Mouse (Mus musculus) heart, postnatal 14 days (tissue): ENCODE measurements around the gene Pelp1. TPM values are rescaled to one million over a fixed set of nuclear protein-coding genes. Genes with fewer than 3 reads are reported as not detected.
"Not testable (repeated sequence)": the region's sequence is repeated elsewhere in the genome, so short reads cannot be mapped to it uniquely, and the experiment has no call there.

Experiments used
- DNase-seq, 2 experiments: peaks; one replicate each; pipeline ENCODE4 v3.0.0; 2021 to 2022
- intact Hi-C: fragments of 180-260 bp; cut with DNase I; formaldehyde crosslinking; loops from one replicate; pipeline ENCODE4 v1.15.1; 2025
- total RNA-seq, 2 experiments: library from RNA; stranded (reverse); gene quantifications; 2 replicates each; pipeline ENCODE4 v1.2.3; 2021

Gene Pelp1
- total RNA-seq, 2 experiments from 2014 or later: 19.8 to 22.9 TPM

- intact Hi-C loops: loop anchor here (2.0 to 10.0 kb wide), 4 partner anchors 19 to 325 kb away; partner anchors contain the start of genes Med11 and Tm4sf5
- DNase-seq: peak; percentile 98 to 99
Observed at GRCm38 (mm10) chr11:70432048-70432894, 22.4 kb upstream of the Pelp1 start, which contains the start of gene Arrb2. TSS of gene Arrb2 (plus strand) at chr11:70432635.

- intact Hi-C loops: loop anchor here (2.0 to 10.0 kb wide), 3 partner anchors 21 to 326 kb away; partner anchors contain the start of gene Pelp1
- DNase-seq: no peak
Observed at GRCm38 (mm10) chr11:70431574-70431973, 21.7 kb upstream of the Pelp1 start.

GRCm38 (mm10) chr11:70426598-70426997, 16.8 kb upstream of the Pelp1 start:
- DNase-seq, intact Hi-C loops: not testable (repeated sequence)

- intact Hi-C loops: loop anchor here (10.0 kb wide), 1 partner anchor 195 kb away; the partner anchor contains the start of genes 4930544D05Rik and Chrne
- DNase-seq: no peak
Observed at GRCm38 (mm10) chr11:70419486-70419885, 9.7 kb upstream of the Pelp1 start.

- DNase-seq: no peak
- intact Hi-C loops: loop anchor here (10.0 kb wide), 1 partner anchor 197 kb away; the partner anchor contains the start of genes 4930544D05Rik and Chrne
Observed at GRCm38 (mm10) chr11:70418199-70418598, 8.4 kb upstream of the Pelp1 start.

GRCm38 (mm10) chr11:70413961-70414360, 4.1 kb upstream of the Pelp1 start:
- intact Hi-C loops: loop anchor here (1.0 to 10.0 kb wide), 3 partner anchors 39 to 201 kb away; partner anchors contain the start of genes 4930544D05Rik and Chrne
- peak; percentile 68 to 83 for DNase-seq

GRCm38 (mm10) chr11:70412591-70412990, 2.8 kb upstream of the Pelp1 start:
- intact Hi-C loops: loop anchor here (10.0 kb wide), 1 partner anchor 202 kb away; the partner anchor contains the start of genes 4930544D05Rik and Chrne
- DNase-seq: no peak

- intact Hi-C loops: loop anchor here (2.0 to 10.0 kb wide), 2 partner anchors 21 to 205 kb away; partner anchors contain the start of genes 4930544D05Rik and Chrne
Observed at GRCm38 (mm10) chr11:70410297-70410643, 439 bp upstream of the Pelp1 start.

GRCm38 (mm10) chr11:70403598-70403997, 6.2 kb downstream of the Pelp1 start:
- DNase-seq: peak; percentile 24 to 43
- intact Hi-C loops: no loop called here

More at GRCm38 (mm10) chr11:70410297-70410643, 439 bp upstream of the Pelp1 start:
- no peak for DNase-seq

GRCm38 (mm10) chr11:70389421-70389820, 20.4 kb downstream of the Pelp1 start:
- intact Hi-C loops: no loop called here
- peak in 1 of 2 experiments; percentile 16 for DNase-seq

GRCm38 (mm10) chr11:70387436-70387835, 22.4 kb downstream of the Pelp1 start:
- DNase-seq: no peak
- intact Hi-C loops: no loop called here

GRCm38 (mm10) chr11:70384136-70384535, 25.7 kb downstream of the Pelp1 start:
- DNase-seq: no peak
- intact Hi-C loops: no loop called here

GRCm38 (mm10) chr11:70381330-70381729, 28.5 kb downstream of the Pelp1 start:
- no peak for DNase-seq
- intact Hi-C loops: no loop called here

GRCm38 (mm10) chr11:70380478-70381005, 29.3 kb downstream of the Pelp1 start:
- no peak for DNase-seq
- intact Hi-C loops: no loop called here

GRCm38 (mm10) chr11:70376054-70376453, 33.8 kb downstream of the Pelp1 start:
- intact Hi-C loops: no loop called here
- DNase-seq: no peak

- DNase-seq: no peak
- intact Hi-C loops: no loop called here
Observed at GRCm38 (mm10) chr11:70374302-70374701, 35.5 kb downstream of the Pelp1 start.

- DNase-seq: no peak
- intact Hi-C loops: no loop called here
Observed at GRCm38 (mm10) chr11:70372849-70373557, 36.8 kb downstream of the Pelp1 start.

GRCm38 (mm10) chr11:70372396-70372795, 37.4 kb downstream of the Pelp1 start:
- DNase-seq: no peak
- intact Hi-C loops: no loop called here

GRCm38 (mm10) chr11:70368626-70369025, 41.2 kb downstream of the Pelp1 start:
- DNase-seq, intact Hi-C loops: not testable (repeated sequence)

GRCm38 (mm10) chr11:70367701-70368100, 42.1 kb downstream of the Pelp1 start:
- DNase-seq, intact Hi-C loops: not testable (repeated sequence)
